Mouse (Mus musculus) embryonic facial prominence, embryonic 11.5 days (tissue): ENCODE measurements around the gene Chrm5. TPM values are rescaled to one million over a fixed set of nuclear protein-coding genes. Genes with fewer than 3 reads are reported as not detected.

Experiments used
- ATAC-seq: fragments of 200-750 bp; cut with Nextera tagmentation; replicated peaks from 2 replicates; pipeline ENCODE4 v1.8.0; 2017; ENCODE audit warnings: low read depth; ENCODE audit not compliant: insufficient number of reproducible peaks, low FRiP score, low TSS enrichment
- DNase-seq: peaks from one replicate; pipeline ENCODE4 v3.0.0-alpha.2; 2015; ENCODE audit warnings: low spot score
- H3K27ac ChIP-seq: fragments of 300-500 bp; sonication (generic); replicated peaks from 2 replicates; pipeline ENCODE4 v1.5.1; 2014; ENCODE audit warnings: mild to moderate bottlenecking, low read depth, low read length, control low read depth
- H3K27me3 ChIP-seq: fragments of 300-500 bp; sonication (generic); 2 replicates; pipeline ENCODE4 v1.6.1; 2014; ENCODE audit warnings: mild to moderate bottlenecking, low read length, moderate library complexity, mixed read lengths; ENCODE audit not compliant: control insufficient read depth, insufficient read depth
- H3K36me3 ChIP-seq: fragments of 300-500 bp; sonication (generic); replicated peaks from 2 replicates; pipeline ENCODE4 v1.6.1; 2014; ENCODE audit warnings: low read depth, mild to moderate bottlenecking, low read length, moderate library complexity, mixed read lengths; ENCODE audit not compliant: control insufficient read depth, insufficient read depth
- H3K4me1 ChIP-seq: fragments of 300-500 bp; sonication (generic); 2 replicates; pipeline ENCODE4 v1.6.1; 2014; ENCODE audit warnings: low read length, mixed read lengths; ENCODE audit not compliant: control insufficient read depth, insufficient read depth
- H3K4me2 ChIP-seq: fragments of 300-500 bp; sonication (generic); 2 replicates; pipeline ENCODE4 v1.6.1; 2014; ENCODE audit warnings: low read depth, mild to moderate bottlenecking, control low read depth, low read length, moderate library complexity
- H3K4me3 ChIP-seq: fragments of 300-500 bp; sonication (generic); 2 replicates; pipeline ENCODE4 v1.5.1; 2014; ENCODE audit warnings: low read depth, low read length, control low read depth
- H3K9ac ChIP-seq: fragments of 300-500 bp; sonication (generic); replicated peaks from 2 replicates; pipeline ENCODE4 v1.6.1; 2014; ENCODE audit warnings: mild to moderate bottlenecking, control low read depth, low read length
- H3K9me3 ChIP-seq: fragments of 300-500 bp; sonication (generic); replicated peaks from 2 replicates; pipeline ENCODE4 v1.6.1; 2016; ENCODE audit warnings: mild to moderate bottlenecking, low read length, inconsistent platforms, mixed read lengths; ENCODE audit not compliant: control insufficient read depth
- WGBS: fragments of 180-500 bp; shearing (Covaris S2); extraction: QIAGEN DNeasy Blood & Tissue Kit; methylation state at CpG from one replicate; pipeline ENCODE4 v1.1.7; 2014; 5-methylcytosine and 5-hydroxymethylcytosine counted together
- polyA plus RNA-seq: library from polyadenylated mRNA; unstranded; fragments of >200 nt; fragmentation: Nextera tagmentation; extraction: Ambion mirVana; gene quantifications from 2 replicates; pipeline ENCODE4 v1.2.1, GENCODE M21; 2014

The Chrm5 gene
- polyA plus RNA-seq, 1 experiment from 2014 or later, result not detected

GRCm38 (mm10) chr2:112492431-112492855 lies 11.9 kb upstream of the Chrm5 start:
- ATAC-seq (peak; percentile 4; the same call in 1 of the 2 replicates), DNase-seq (peak; percentile 28)
- Histone ChIP-seq H3K36me3 (no peaks in the 10 kb centered on the region), H3K9ac (peak overlapping the region; percentile 99), H3K27me3 (no peaks in the 10 kb centered on the region), H3K9me3 (no peaks in the 10 kb centered on the region), H3K4me1 (no peaks in the 10 kb centered on the region; the same call in 1 of the 2 replicates), H3K27ac (peak overlapping the region; percentile 99), H3K4me2 (peak overlapping the region; percentile 75), H3K4me3 (peak overlapping the region; percentile 71)
- WGBS, result 6% methylated on average over 9 of the region's 9 CpGs

GRCm38 (mm10) chr2:112491629-112492028 lies 11.1 kb upstream of the Chrm5 start:
- DNase-seq, result no peak
- Histone ChIP-seq H3K4me1 (no peaks in the 10 kb centered on the region; the same call in 1 of the 2 replicates), H3K9me3 (no peaks in the 10 kb centered on the region), H3K4me2 (no peak overlapping the region), H3K4me3 (no peak overlapping the region), H3K27me3 (no peaks in the 10 kb centered on the region), H3K9ac (no peak overlapping the region), H3K27ac (no peak overlapping the region), H3K36me3 (no peaks in the 10 kb centered on the region)
- WGBS, result 72% methylated on average over 5 of the region's 5 CpGs
- no peak for ATAC-seq

- H3K4me3 ChIP-seq, result no peak overlapping the region
- no peaks in the 10 kb centered on the region; the same call in 1 of the 2 replicates for H3K4me1 ChIP-seq
- H3K9me3 ChIP-seq, result no peaks in the 10 kb centered on the region
- no peaks in the 10 kb centered on the region for H3K36me3 ChIP-seq
- no peak overlapping the region for H3K27ac ChIP-seq
- H3K27me3 ChIP-seq, result no peaks in the 10 kb centered on the region
- no peak overlapping the region for H3K9ac ChIP-seq
- 73% methylated on average over 11 of the region's 11 CpGs for WGBS
- DNase-seq, result no peak
- H3K4me2 ChIP-seq, result no peak overlapping the region
- ATAC-seq, result no peak
Measured at GRCm38 (mm10) chr2:112490483-112491196, 10.1 kb upstream of the Chrm5 start.

- Histone ChIP-seq H3K27me3 (no peaks in the 10 kb centered on the region), H3K9ac (no peak overlapping the region), H3K9me3 (no peaks in the 10 kb centered on the region), H3K36me3 (no peaks in the 10 kb centered on the region), H3K4me1 (no peaks in the 10 kb centered on the region), H3K27ac (no peak overlapping the region), H3K4me3 (no peak overlapping the region), H3K4me2 (no peak overlapping the region)
- ATAC-seq (no peak), DNase-seq (no peak)
- 71% methylated on average over 2 of the region's 2 CpGs for WGBS
Measured at GRCm38 (mm10) chr2:112484886-112485285, 4.3 kb upstream of the Chrm5 start.

- 70% methylated on average over 2 of the region's 2 CpGs for WGBS
- Histone ChIP-seq H3K27me3 (no peaks in the 10 kb centered on the region), H3K4me1 (no peaks in the 10 kb centered on the region), H3K4me2 (no peak overlapping the region), H3K9me3 (no peaks in the 10 kb centered on the region), H3K9ac (no peak overlapping the region), H3K4me3 (no peak overlapping the region), H3K36me3 (no peaks in the 10 kb centered on the region), H3K27ac (no peak overlapping the region)
- ATAC-seq, result no peak
- DNase-seq, result no peak
Measured at GRCm38 (mm10) chr2:112483334-112483651, 2.7 kb upstream of the Chrm5 start.

GRCm38 (mm10) chr2:112482533-112483333 lies 2.2 kb upstream of the Chrm5 start:
- DNase-seq, result no peak
- Histone ChIP-seq H3K4me2 (no peak overlapping the region), H3K36me3 (no peaks in the 10 kb centered on the region), H3K4me1 (no peaks in the 10 kb centered on the region), H3K9me3 (no peaks in the 10 kb centered on the region), H3K27me3 (no peaks in the 10 kb centered on the region), H3K4me3 (no peak overlapping the region), H3K27ac (no peak overlapping the region), H3K9ac (no peak overlapping the region)
- WGBS, result 76% methylated on average over 5 of the region's 5 CpGs
- no peak for ATAC-seq

- DNase-seq, result peak; percentile 78
- 0 out of 2 replicates have a peak, but pooled peaks have one; percentile 39 for ATAC-seq
- 2% methylated on average over 2 of the region's 2 CpGs for WGBS
- H3K4me3 ChIP-seq, result no peak overlapping the region
- no peak overlapping the region for H3K27ac ChIP-seq
- no peak overlapping the region for H3K9ac ChIP-seq
- no peaks in the 10 kb centered on the region for H3K4me1 ChIP-seq
- H3K4me2 ChIP-seq, result no peak overlapping the region
- no peaks in the 10 kb centered on the region for H3K9me3 ChIP-seq
- H3K36me3 ChIP-seq, result no peaks in the 10 kb centered on the region
- H3K27me3 ChIP-seq, result no peaks in the 10 kb centered on the region
Measured at GRCm38 (mm10) chr2:112481564-112481963, 995 bp upstream of the Chrm5 start.

- H3K4me1 ChIP-seq, result no peaks in the 10 kb centered on the region
- no peaks in the 10 kb centered on the region for H3K36me3 ChIP-seq
- H3K27ac ChIP-seq, result no peak overlapping the region
- 75% methylated on average over 6 of the region's 6 CpGs for WGBS
- no peak for ATAC-seq
- H3K27me3 ChIP-seq, result no peaks in the 10 kb centered on the region
- no peak overlapping the region for H3K4me2 ChIP-seq
- H3K9me3 ChIP-seq, result no peaks in the 10 kb centered on the region
- no peak for DNase-seq
- H3K4me3 ChIP-seq, result no peak overlapping the region
- no peak overlapping the region for H3K9ac ChIP-seq
Measured at GRCm38 (mm10) chr2:112476554-112476953, 4.0 kb downstream of the Chrm5 start.
